Mouse (Mus musculus): Measurements from ENCODE around the gene Ndufc1.

- TF ChIP-seq TAL1 (IDR thresholded peaks at IDR 0.05; ENCODE audit: low read length) (no peak), GATA1 (IDR thresholded peaks at IDR 0.05; ENCODE audit: low read length) (no peak)
Measured at GRCm38 (mm10) chr3:51365517-51365882, 43.3 kb downstream of the Ndufc1 start.
